Mouse (Mus musculus) forebrain, postnatal 0 days (tissue): ENCODE measurements around the gene Hnrnph1. TPM values are rescaled to one million over a fixed set of nuclear protein-coding genes. Genes with fewer than 3 reads are reported as not detected.

Experiments
- ATAC-seq: fragments of 200-750 bp; cut with Nextera tagmentation; 2 replicates; pipeline ENCODE4 v1.8.0; 2017; ENCODE audit warnings: mild to moderate bottlenecking, moderate library complexity
- DNase-seq: peaks from one replicate; pipeline ENCODE4 v3.0.0-alpha.2; 2015
- H3K27ac ChIP-seq: fragments of 300-500 bp; sonication (generic); 2 replicates; pipeline ENCODE4 v1.5.1; 2014; ENCODE audit warnings: low read depth, mild to moderate bottlenecking, antibody characterized with exemption, low read length, moderate library complexity, mixed read lengths
- H3K27me3 ChIP-seq: fragments of 300-500 bp; sonication (generic); 2 replicates; pipeline ENCODE4 v1.6.1; 2014; ENCODE audit warnings: mild to moderate bottlenecking, low read length, mixed read lengths; ENCODE audit not compliant: insufficient read depth
- H3K36me3 ChIP-seq: fragments of 300-500 bp; sonication (generic); 2 replicates; pipeline ENCODE4 v1.6.1; 2014; ENCODE audit warnings: mild to moderate bottlenecking, moderate library complexity; ENCODE audit not compliant: insufficient read depth
- H3K4me1 ChIP-seq: fragments of 300-500 bp; sonication (generic); 2 replicates; pipeline ENCODE4 v1.6.1; 2014; ENCODE audit warnings: antibody characterized with exemption; ENCODE audit not compliant: insufficient read depth
- H3K4me2 ChIP-seq: fragments of 300-500 bp; sonication (generic); 2 replicates; pipeline ENCODE4 v1.6.1; 2014; ENCODE audit warnings: low read depth, mild to moderate bottlenecking, moderate library complexity
- H3K4me3 ChIP-seq: fragments of 300-500 bp; sonication (generic); 2 replicates; pipeline ENCODE4 v1.5.1; 2014; ENCODE audit warnings: low read depth, low read length, mixed read lengths
- H3K9ac ChIP-seq: fragments of 300-500 bp; sonication (generic); 2 replicates; pipeline ENCODE4 v1.6.1; 2014; ENCODE audit warnings: mild to moderate bottlenecking
- H3K9me3 ChIP-seq: fragments of 300-500 bp; sonication (generic); 2 replicates; pipeline ENCODE4 v1.6.1; 2016; ENCODE audit warnings: low read length
- CTCF ChIP-seq: sonication (generic); IDR thresholded peaks from 2 replicates; pipeline ENCODE4 v1.5.1; 2016; ENCODE audit warnings: antibody characterized with exemption, control low read depth, low read depth
- WGBS: fragments of 180-500 bp; shearing (Covaris S2); extraction: QIAGEN DNeasy Blood & Tissue Kit; methylation state at CpG from one replicate; pipeline ENCODE4 v1.1.7; 2014; 5-methylcytosine and 5-hydroxymethylcytosine counted together
- polyA plus RNA-seq: library from polyadenylated mRNA; unstranded; fragments of >200 nt; fragmentation: Nextera tagmentation; extraction: Ambion mirVana; gene quantifications from 2 replicates; pipeline ENCODE4 v1.2.1, GENCODE M21; 2015
- total RNA-seq: library from RNA; depleted of rRNA; stranded (reverse); fragments of >200 nt; gene quantifications from 2 replicates; pipeline ENCODE4 v1.2.3, GENCODE M21; 2014

The Hnrnph1 gene
- total and polyA plus RNA-seq, 2 experiments from 2014 or later, result 297 to 407 TPM

- no peak overlapping the region for H3K9ac ChIP-seq
- no peaks in the 10 kb centered on the region for H3K36me3 ChIP-seq
- no peak overlapping the region for H3K4me3 ChIP-seq
- H3K27ac ChIP-seq, result no peak overlapping the region
- no peak for DNase-seq
- TF ChIP-seq CTCF, result no peak
- no peak for ATAC-seq
- H3K9me3 ChIP-seq, result no peaks in the 10 kb centered on the region
- no peak overlapping the region for H3K4me2 ChIP-seq
- 0 out of 2 replicates have a peak, but pooled peaks cover 3% of the 10 kb centered on the region for H3K4me1 ChIP-seq
- no peaks in the 10 kb centered on the region; the same call in 1 of the 2 replicates for H3K27me3 ChIP-seq
Observed at GRCm38 (mm10) chr11:50373086-50373485, 3.7 kb upstream of the Hnrnph1 start.

GRCm38 (mm10) chr11:50373621-50374020 is 3.2 kb upstream of the Hnrnph1 start:
- DNase-seq (no peak), ATAC-seq (no peak)
- Histone ChIP-seq H3K4me2 (no peak overlapping the region), H3K4me3 (no peak overlapping the region), H3K4me1 (0 out of 2 replicates have a peak, but pooled peaks cover 3% of the 10 kb centered on the region), H3K27me3 (no peaks in the 10 kb centered on the region; the same call in 1 of the 2 replicates), H3K9ac (no peak overlapping the region), H3K27ac (no peak overlapping the region), H3K9me3 (no peaks in the 10 kb centered on the region), H3K36me3 (no peaks in the 10 kb centered on the region)
- WGBS, result 100% methylated on average over 1 of the region's 1 CpGs
- TF ChIP-seq CTCF, result no peak

- no peak for TF ChIP-seq CTCF
- ATAC-seq, result no peak
- 87% methylated on average over 13 of the region's 13 CpGs for WGBS
Observed at GRCm38 (mm10) chr11:50374286-50375015, 2.3 kb upstream of the Hnrnph1 start.

GRCm38 (mm10) chr11:50375421-50375820 is 1.4 kb upstream of the Hnrnph1 start:
- TF ChIP-seq CTCF, result no peak
- no peak for ATAC-seq

More at GRCm38 (mm10) chr11:50374286-50375015, 2.3 kb upstream of the Hnrnph1 start:
- H3K4me3 ChIP-seq, result no peak overlapping the region
- no peak overlapping the region for H3K27ac ChIP-seq
- H3K27me3 ChIP-seq, result no peaks in the 10 kb centered on the region; the same call in 1 of the 2 replicates
- DNase-seq, result no peak
- H3K4me1 ChIP-seq, result peaks cover 6% of the 10 kb centered on the region; the same call in 1 of the 2 replicates
- H3K4me2 ChIP-seq, result no peak overlapping the region
- H3K36me3 ChIP-seq, result peaks cover 1% of the 10 kb centered on the region
- H3K9me3 ChIP-seq, result no peaks in the 10 kb centered on the region
- H3K9ac ChIP-seq, result no peak overlapping the region

GRCm38 (mm10) chr11:50376156-50376790 is 517 bp upstream of the Hnrnph1 start:
- DNase-seq, result no peak

More at GRCm38 (mm10) chr11:50375421-50375820, 1.4 kb upstream of the Hnrnph1 start:
- no peak overlapping the region for H3K27ac ChIP-seq
- peaks cover 7% of the 10 kb centered on the region for H3K36me3 ChIP-seq
- 57% methylated on average over 5 of the region's 5 CpGs for WGBS
- no peak for DNase-seq
- no peaks in the 10 kb centered on the region for H3K9me3 ChIP-seq
- H3K4me3 ChIP-seq, result no peak overlapping the region
- no peak overlapping the region for H3K4me2 ChIP-seq
- no peaks in the 10 kb centered on the region; the same call in 1 of the 2 replicates for H3K27me3 ChIP-seq
- no peak overlapping the region for H3K9ac ChIP-seq
- peaks cover 9% of the 10 kb centered on the region for H3K4me1 ChIP-seq

GRCm38 (mm10) chr11:50377892-50378684 is 1.3 kb downstream of the Hnrnph1 start:
- H3K27ac ChIP-seq, result peak overlapping the region; percentile 100
- DNase-seq (peak; percentile 86), ATAC-seq (peak; percentile 82)
- H3K4me2 ChIP-seq, result peak overlapping the region; percentile 75
- TF ChIP-seq CTCF, result peak; percentile 61
- H3K27me3 ChIP-seq, result no peaks in the 10 kb centered on the region; the same call in 1 of the 2 replicates
- peaks cover 15% of the 10 kb centered on the region for H3K36me3 ChIP-seq
- WGBS, result 2% methylated on average over 62 of the region's 71 CpGs
- peaks cover 9% of the 10 kb centered on the region for H3K4me1 ChIP-seq
- peak overlapping the region; percentile 100 for H3K9ac ChIP-seq
- peak overlapping the region; percentile 99 for H3K4me3 ChIP-seq
- H3K9me3 ChIP-seq, result no peaks in the 10 kb centered on the region

More at GRCm38 (mm10) chr11:50376156-50376790, 517 bp upstream of the Hnrnph1 start:
- Histone ChIP-seq H3K9me3 (no peaks in the 10 kb centered on the region), H3K27me3 (no peaks in the 10 kb centered on the region; the same call in 1 of the 2 replicates), H3K27ac (peak overlapping the region; percentile 98), H3K4me2 (peak overlapping the region; percentile 81), H3K36me3 (peaks cover 7% of the 10 kb centered on the region), H3K4me3 (peak overlapping the region; percentile 99), H3K9ac (peak overlapping the region; percentile 90), H3K4me1 (peaks cover 11% of the 10 kb centered on the region)
- TF ChIP-seq CTCF, result no peak
- 20% methylated on average over 10 of the region's 10 CpGs for WGBS
- ATAC-seq, result no peak
